Mouse (Mus musculus) forebrain, embryonic 14.5 days (tissue): ENCODE data around the gene Muc1. TPM values are rescaled to one million over a fixed set of nuclear protein-coding genes. Genes with fewer than 3 reads are reported as not detected.

Experiments used
- ATAC-seq: fragments of 200-750 bp; cut with Nextera tagmentation; 2 replicates; pipeline ENCODE4 v1.8.0; 2017; ENCODE audit warnings: mild to moderate bottlenecking, moderate library complexity
- DNase-seq: peaks from one replicate; pipeline ENCODE4 v3.0.0-alpha.2; 2015; ENCODE audit warnings: low spot score
- H3K27ac ChIP-seq: fragments of 300-500 bp; sonication (generic); 2 replicates; pipeline ENCODE4 v1.5.1; 2014; ENCODE audit warnings: low read depth, mild to moderate bottlenecking, control low read depth, low read length, moderate library complexity
- H3K27me3 ChIP-seq: fragments of 300-500 bp; sonication (generic); replicated peaks from 2 replicates; pipeline ENCODE4 v1.6.1; 2014; ENCODE audit warnings: low read length, control low read depth, mixed read lengths; ENCODE audit not compliant: control insufficient read depth, insufficient read depth
- H3K36me3 ChIP-seq: fragments of 300-500 bp; sonication (generic); 2 replicates; pipeline ENCODE4 v1.6.1; 2014; ENCODE audit warnings: low read length, control low read depth; ENCODE audit not compliant: control insufficient read depth, insufficient read depth
- H3K4me1 ChIP-seq: fragments of 300-500 bp; sonication (generic); 2 replicates; pipeline ENCODE4 v1.6.1; 2014; ENCODE audit warnings: antibody characterized with exemption, low read length, control low read depth; ENCODE audit not compliant: control insufficient read depth, insufficient read depth
- H3K4me2 ChIP-seq: fragments of 300-500 bp; sonication (generic); 2 replicates; pipeline ENCODE4 v1.6.1; 2014; ENCODE audit warnings: mild to moderate bottlenecking, control low read depth, low read length
- H3K4me3 ChIP-seq: fragments of 300-500 bp; sonication (generic); 2 replicates; pipeline ENCODE4 v1.5.1; 2014; ENCODE audit warnings: low read depth, low read length, control low read depth
- H3K9ac ChIP-seq: fragments of 300-500 bp; sonication (generic); 2 replicates; pipeline ENCODE4 v1.6.1; 2014; ENCODE audit warnings: mild to moderate bottlenecking, low read length, control low read depth, moderate library complexity
- H3K9me3 ChIP-seq: fragments of 300-500 bp; sonication (generic); replicated peaks from 2 replicates; pipeline ENCODE4 v1.6.1; 2016; ENCODE audit warnings: low read length, control low read depth, mixed read lengths; ENCODE audit not compliant: control insufficient read depth
- WGBS: fragments of 180-500 bp; shearing (Covaris S2); extraction: QIAGEN DNeasy Blood & Tissue Kit; methylation state at CpG from one replicate; pipeline ENCODE4 v1.1.7; 2014; 5-methylcytosine and 5-hydroxymethylcytosine counted together
- microRNA counts: library from miRNA; unstranded; fragments of <30 nt; microRNA quantifications from one replicate; lab custom pipeline; 2016
- microRNA-seq: library from miRNA; unstranded; fragments of <30 nt; microRNA quantifications from one replicate; pipeline ENCODE4, GENCODE M21; 2016
- polyA plus RNA-seq: library from polyadenylated mRNA; unstranded; fragments of >200 nt; fragmentation: Nextera tagmentation; extraction: Ambion mirVana; gene quantifications from 2 replicates; pipeline ENCODE4 v1.2.1, GENCODE M21; 2014

The Muc1 gene
- polyA plus RNA-seq, 1 experiment from 2014 or later = 1.9 TPM

DNA sequence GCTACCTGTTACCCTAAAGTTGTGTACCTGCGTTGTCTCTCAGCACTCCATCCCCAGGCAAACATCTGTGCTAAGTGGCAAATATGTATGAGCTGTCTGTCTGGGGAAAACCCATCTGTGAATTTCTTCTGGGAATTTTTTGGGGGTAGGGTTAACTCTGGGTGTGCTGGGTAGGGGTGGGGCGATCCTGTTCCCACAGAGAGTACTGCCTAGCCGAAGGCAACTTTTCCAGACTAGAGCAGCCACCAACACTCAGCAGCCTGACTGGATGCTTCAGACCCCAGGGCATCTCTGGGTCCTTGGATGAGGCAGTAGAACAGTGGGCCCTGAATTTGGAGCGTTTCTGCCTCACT is 53.4 kb downstream of the Muc1 start:
- Histone ChIP-seq H3K9ac (peak overlapping the region; percentile 29; the same call in 1 of the 2 replicates), H3K27me3 (0 out of 2 replicates have a peak, but pooled peaks cover 9% of the 10 kb centered on the region), H3K9me3 (no peaks in the 10 kb centered on the region), H3K36me3 (no peaks in the 10 kb centered on the region), H3K4me2 (no peak overlapping the region), H3K4me3 (no peak overlapping the region), H3K4me1 (peaks cover 15% of the 10 kb centered on the region), H3K27ac (no peak overlapping the region)
- WGBS = 23% methylated on average over 4 of the region's 4 CpGs
- no peak for ATAC-seq
- DNase-seq = no peak

MicroRNAs encoded within 50 kb of the gene (microRNA counts, 519-probe panel; counts per million panel counts)
- microRNA mmu-miR-92b (lab: Ali Mortazavi, UCI) = 4,656 counts per million, percentile 64 among the panel's probes with 10 or more counts

Small RNA genes within 50 kb of the gene (microRNA-seq; reads per million reads assigned to microRNA genes)
- gene Mir92b = 2,931 reads per million, percentile 88 among the genes with 10 or more reads in this experiment

Other genes starting within 250 kb of the Muc1 start
- gene Rusc1, start 135.7 kb upstream of the Muc1 start, polyA plus RNA-seq = 49.7 and 65.0 TPM in 2 replicates
- gene Gm43738, start 128.0 kb upstream of the Muc1 start, polyA plus RNA-seq = not detected in 2 replicates
- 337 and 389 TPM in 2 replicates for gene Fdps, start 127.1 kb upstream of the Muc1 start, polyA plus RNA-seq
- gene Pklr, start 92.9 kb upstream of the Muc1 start, polyA plus RNA-seq = 0.06 TPM in 1 of 2 replicates, not detected in the other
- gene Hcn3, start 68.9 kb upstream of the Muc1 start, polyA plus RNA-seq = 9.4 and 13.0 TPM in 2 replicates
- 17.0 and 17.9 TPM in 2 replicates for gene Clk2, start 64.3 kb upstream of the Muc1 start, polyA plus RNA-seq
- gene Scamp3, start 51.6 kb upstream of the Muc1 start, polyA plus RNA-seq = 90.5 and 104 TPM in 2 replicates
- gene Fam189b, start 45.9 kb upstream of the Muc1 start, polyA plus RNA-seq = 14.7 and 21.7 TPM in 2 replicates
- 45.6 and 47.9 TPM in 2 replicates for gene Gba, start 26.1 kb upstream of the Muc1 start, polyA plus RNA-seq
- gene Thbs3, start 13.9 kb upstream of the Muc1 start, polyA plus RNA-seq = 49.9 and 57.2 TPM in 2 replicates
- 156 and 182 TPM in 2 replicates for gene Mtx1, start 2.0 kb upstream of the Muc1 start, polyA plus RNA-seq
- 197 and 234 TPM in 2 replicates for gene Krtcap2, start 16.9 kb downstream of the Muc1 start, polyA plus RNA-seq
- gene Trim46, start 17.3 kb downstream of the Muc1 start, polyA plus RNA-seq = 34.0 and 50.3 TPM in 2 replicates
- gene Dpm3, start 30.3 kb downstream of the Muc1 start, polyA plus RNA-seq = 91.5 and 112 TPM in 2 replicates
- gene Slc50a1, start 41.5 kb downstream of the Muc1 start, polyA plus RNA-seq = 32.4 and 38.4 TPM in 2 replicates
- gene Efna1, start 52.1 kb downstream of the Muc1 start, polyA plus RNA-seq = 10.5 and 11.6 TPM in 2 replicates
- gene Efna3, start 93.9 kb downstream of the Muc1 start, polyA plus RNA-seq = 30.1 and 42.0 TPM in 2 replicates
- 12.3 and 14.6 TPM in 2 replicates for gene Efna4, start 109.0 kb downstream of the Muc1 start, polyA plus RNA-seq
- gene Adam15, start 120.9 kb downstream of the Muc1 start, polyA plus RNA-seq = 13.4 and 19.3 TPM in 2 replicates
- gene Dcst2, start 132.9 kb downstream of the Muc1 start, polyA plus RNA-seq = 0.08 and 0.15 TPM in 2 replicates
- gene Dcst1, start 136.2 kb downstream of the Muc1 start, polyA plus RNA-seq = 0.78 and 0.83 TPM in 2 replicates
- 0.28 and 0.41 TPM in 2 replicates for gene Zbtb7b, start 165.7 kb downstream of the Muc1 start, polyA plus RNA-seq
- gene Lenep, start 173.7 kb downstream of the Muc1 start, polyA plus RNA-seq = not detected in 2 replicates
- 34.9 and 41.0 TPM in 2 replicates for gene Flad1, start 182.8 kb downstream of the Muc1 start, polyA plus RNA-seq
- gene Cks1b, start 189.3 kb downstream of the Muc1 start, polyA plus RNA-seq = 200 and 269 TPM in 2 replicates
- gene Shc1, start 189.4 kb downstream of the Muc1 start, polyA plus RNA-seq = 9.9 and 11.8 TPM in 2 replicates
- 35.2 and 41.1 TPM in 2 replicates for gene Pygo2, start 201.2 kb downstream of the Muc1 start, polyA plus RNA-seq
- gene Pbxip1, start 207.6 kb downstream of the Muc1 start, polyA plus RNA-seq = 7.7 and 8.3 TPM in 2 replicates
- gene Pmvk, start 225.5 kb downstream of the Muc1 start, polyA plus RNA-seq = 84.4 and 90.2 TPM in 2 replicates